Mouse (Mus musculus) small intestine, adult 2 months (tissue): Measurements from ENCODE around the gene Gad1.

Experiments used
- CTCF ChIP-seq: fragments of 200-500 bp; IDR thresholded peaks from 2 replicates; pipeline ENCODE4 v1.5.1; 2012; ENCODE audit warnings: low read depth, mild to moderate bottlenecking, control low read depth, inconsistent platforms, low read length, moderate library complexity, mixed read lengths; ENCODE audit not compliant: insufficient replicate concordance, insufficient read length; ENCODE audit errors: extremely low read depth
- POLR2A ChIP-seq: fragments of 200-500 bp; IDR thresholded peaks from 2 replicates; pipeline ENCODE4 v1.6.1; 2012; ENCODE audit warnings: low read depth, mild to moderate bottlenecking, control low read depth, inconsistent platforms, low read length, moderate library complexity

DNA sequence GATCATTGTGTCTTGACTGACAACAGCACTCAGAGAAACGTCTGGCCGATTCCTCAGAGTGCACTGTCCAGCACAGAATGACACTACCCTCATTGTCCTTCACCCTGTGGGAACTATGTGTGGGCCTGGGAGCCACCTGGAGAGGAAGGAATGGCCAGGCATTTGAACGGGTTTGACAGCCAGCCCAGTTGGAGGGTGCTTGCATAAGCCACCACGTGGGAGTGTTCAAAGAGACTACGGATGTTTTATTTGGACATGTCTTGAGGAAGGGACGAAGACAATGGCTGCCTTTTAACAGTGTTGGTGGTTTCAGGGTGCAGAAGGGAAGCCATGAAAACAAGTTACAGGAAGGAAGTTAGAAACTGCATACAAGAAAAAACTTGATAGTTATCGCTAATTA is 72.9 kb downstream of the Gad1 start:
- TF ChIP-seq POLR2A (no peak), CTCF (no peak)
